Mouse (Mus musculus) mouse embryonic stem cell (cell line): ENCODE measurements around the gene Zzef1.

ENCODE experiments used
- in situ Hi-C, 2 experiments: fragments of 300-500 bp; cut with MboI; formaldehyde crosslinking; loops; 1 replicate in 1 of 2; 3 replicates in 1 of 2; pipeline ENCODE4 v1.14.3; 2019 to 2020; ENCODE audit warnings: low sequenced_read_pairs in 2 of 2, low pct_unique_long_range_greater_than_20kb in 1 of 2, mixed read lengths in 1 of 2; ENCODE audit not compliant: unreplicated experiment in 1 of 2

The Zzef1 gene

GRCm38 (mm10) chr11:72801182-72801581 is 5.2 kb downstream of the Zzef1 start:
- in situ Hi-C loops, result no loop called here

- in situ Hi-C loops, result no loop called here
These were observed 7.0 kb downstream of the Zzef1 start for GRCm38 (mm10) chr11:72803038-72803437.

- in situ Hi-C loops, result no loop called here
These were observed 8.6 kb downstream of the Zzef1 start for GRCm38 (mm10) chr11:72804586-72804985.

- in situ Hi-C loops, result no loop called here
These were observed 9.2 kb downstream of the Zzef1 start for GRCm38 (mm10) chr11:72805232-72805631.

GRCm38 (mm10) chr11:72806556-72806955 is 10.5 kb downstream of the Zzef1 start:
- in situ Hi-C loops, result no loop called here

GRCm38 (mm10) chr11:72807992-72808391 is 12.0 kb downstream of the Zzef1 start:
- in situ Hi-C loops, result no loop called here

GRCm38 (mm10) chr11:72813687-72814086 is 17.7 kb downstream of the Zzef1 start:
- in situ Hi-C loops, result loop anchor here in 1 of 2 experiments (10.0 kb wide), 1 partner anchor 171 kb away; no protein-coding TSS in a partner anchor

GRCm38 (mm10) chr11:72814188-72814587 is 18.2 kb downstream of the Zzef1 start:
- in situ Hi-C loops, result loop anchor here in 1 of 2 experiments (10.0 kb wide), 1 partner anchor 171 kb away; no protein-coding TSS in a partner anchor

- in situ Hi-C loops, result loop anchor here in 1 of 2 experiments (10.0 kb wide), 1 partner anchor 168 kb away; no protein-coding TSS in a partner anchor
These were observed 20.8 kb downstream of the Zzef1 start for GRCm38 (mm10) chr11:72816859-72817258.

GRCm38 (mm10) chr11:72818067-72818466 is 22.0 kb downstream of the Zzef1 start:
- in situ Hi-C loops, result loop anchor here in 1 of 2 experiments (10.0 kb wide), 1 partner anchor 167 kb away; no protein-coding TSS in a partner anchor

GRCm38 (mm10) chr11:72821041-72821440 is 25.0 kb downstream of the Zzef1 start:
- in situ Hi-C loops, result no loop called here

- in situ Hi-C loops, result no loop called here
These were observed 33.8 kb downstream of the Zzef1 start for GRCm38 (mm10) chr11:72829869-72830268.

GRCm38 (mm10) chr11:72842731-72843130 is 46.7 kb downstream of the Zzef1 start:
- in situ Hi-C loops, result no loop called here

- in situ Hi-C loops, result no loop called here
These were observed 47.5 kb downstream of the Zzef1 start for GRCm38 (mm10) chr11:72843576-72843975.

- in situ Hi-C loops, result no loop called here
These were observed 49.5 kb downstream of the Zzef1 start for GRCm38 (mm10) chr11:72845526-72845925.

GRCm38 (mm10) chr11:72846685-72847084 is 50.7 kb downstream of the Zzef1 start:
- in situ Hi-C loops, result no loop called here

- in situ Hi-C loops, result no loop called here
These were observed 52.0 kb downstream of the Zzef1 start for GRCm38 (mm10) chr11:72847831-72848628.

- in situ Hi-C loops, result no loop called here
These were observed 54.5 kb downstream of the Zzef1 start for GRCm38 (mm10) chr11:72850419-72851131.

- in situ Hi-C loops, result no loop called here
These were observed 55.2 kb downstream of the Zzef1 start for GRCm38 (mm10) chr11:72851214-72851613.
